Mouse (Mus musculus): ENCODE measurements around the gene Mrps5.

- TF ChIP-seq CTCF (IDR thresholded peaks at IDR 0.05; ENCODE audit: borderline replicate concordance, insufficient read depth, low read length): no peak
- TF ChIP-seq POLR2A (IDR thresholded peaks at IDR 0.05; ENCODE audit: low read depth, low read length): peak; percentile 74
Observed at GRCm38 (mm10) chr2:127586694-127587513, at the start of gene Mrps5, which contains the start of gene Zfp661.
